Mouse (Mus musculus): ENCODE results near the gene Trp53i13. TPM values are rescaled to one million over a fixed set of nuclear protein-coding genes. Genes with fewer than 3 reads are reported as not detected.

Trp53i13 gene
- total and polyA plus RNA-seq, 2 experiments from 2014 or later = 7.5 to 11.5 TPM

GRCm38 (mm10) chr11:77485229-77485628, 30.6 kb downstream of the Trp53i13 start:
- Histone ChIP-seq H3K27me3 (ENCODE audit: insufficient read depth, low read length) (no peaks in the 10 kb centered on the region), H3K4me1 (ENCODE audit: insufficient read depth, low read length) (peaks cover 28% of the 10 kb centered on the region; the same call in 1 of the 2 replicates), H3K36me3 (ENCODE audit: insufficient read depth, low read length) (no peaks in the 10 kb centered on the region), H3K27ac (ENCODE audit: low read depth, low read length) (no peak overlapping the region), H3K4me2 (ENCODE audit: low read depth, low read length, poor library complexity, severe bottlenecking) (0 out of 2 replicates have a peak overlapping the region, but pooled peaks have one; percentile 6), H3K9ac (replicated peaks; ENCODE audit: low read length, poor library complexity, severe bottlenecking) (no peak overlapping the region), H3K4me3 (ENCODE audit: low read depth, low read length) (no peak overlapping the region), H3K9me3 (ENCODE audit: low read length) (no peaks in the 10 kb centered on the region)
- no peak for TF ChIP-seq CTCF (IDR thresholded peaks at IDR 0.05)
- WGBS = 46% methylated on average over 6 of the region's 6 CpGs
- DNase-seq (ENCODE audit: low spot score) = peak; percentile 56
- ATAC-seq (ENCODE audit: low FRiP score) = no peak

GRCm38 (mm10) chr11:77483510-77484255, 32.1 kb downstream of the Trp53i13 start:
- Histone ChIP-seq H3K4me2 (ENCODE audit: low read depth, low read length, poor library complexity, severe bottlenecking) (no peak overlapping the region), H3K9ac (replicated peaks; ENCODE audit: low read length, poor library complexity, severe bottlenecking) (no peak overlapping the region), H3K27me3 (ENCODE audit: insufficient read depth, low read length) (no peaks in the 10 kb centered on the region), H3K27ac (ENCODE audit: low read depth, low read length) (no peak overlapping the region), H3K36me3 (ENCODE audit: insufficient read depth, low read length) (no peaks in the 10 kb centered on the region), H3K4me1 (ENCODE audit: insufficient read depth, low read length) (peaks cover 28% of the 10 kb centered on the region; the same call in 1 of the 2 replicates), H3K9me3 (ENCODE audit: low read length) (no peaks in the 10 kb centered on the region), H3K4me3 (ENCODE audit: low read depth, low read length) (no peak overlapping the region)
- WGBS = 76% methylated on average over 11 of the region's 11 CpGs
- TF ChIP-seq CTCF (IDR thresholded peaks at IDR 0.05) = no peak
- DNase-seq (ENCODE audit: low spot score) = no peak
- ATAC-seq (ENCODE audit: low FRiP score) = no peak

GRCm38 (mm10) chr11:77483043-77483442, 32.7 kb downstream of the Trp53i13 start:
- 78% methylated on average over 3 of the region's 3 CpGs for WGBS

GRCm38 (mm10) chr11:77476895-77477294, 38.9 kb downstream of the Trp53i13 start:
- TF ChIP-seq CTCF (IDR thresholded peaks at IDR 0.05) = no peak
- Histone ChIP-seq H3K36me3 (ENCODE audit: insufficient read depth, low read length) (peaks cover 28% of the 10 kb centered on the region), H3K4me2 (ENCODE audit: low read depth, low read length, poor library complexity, severe bottlenecking) (no peak overlapping the region), H3K4me3 (ENCODE audit: low read depth, low read length) (no peak overlapping the region), H3K27me3 (ENCODE audit: insufficient read depth, low read length) (no peaks in the 10 kb centered on the region), H3K9ac (replicated peaks; ENCODE audit: low read length, poor library complexity, severe bottlenecking) (no peak overlapping the region), H3K27ac (ENCODE audit: low read depth, low read length) (no peak overlapping the region), H3K4me1 (ENCODE audit: insufficient read depth, low read length) (no peaks in the 10 kb centered on the region; the same call in 1 of the 2 replicates), H3K9me3 (ENCODE audit: low read length) (no peaks in the 10 kb centered on the region)
- 92% methylated on average over 6 of the region's 6 CpGs for WGBS
- ATAC-seq (ENCODE audit: low FRiP score) (no peak), DNase-seq (ENCODE audit: low spot score) (no peak)

More at GRCm38 (mm10) chr11:77483043-77483442, 32.7 kb downstream of the Trp53i13 start:
- DNase-seq (ENCODE audit: low spot score) (no peak), ATAC-seq (ENCODE audit: low FRiP score) (no peak)
- Histone ChIP-seq H3K36me3 (ENCODE audit: insufficient read depth, low read length) (no peaks in the 10 kb centered on the region), H3K9me3 (ENCODE audit: low read length) (no peaks in the 10 kb centered on the region), H3K27me3 (ENCODE audit: insufficient read depth, low read length) (no peaks in the 10 kb centered on the region), H3K4me1 (ENCODE audit: insufficient read depth, low read length) (peaks cover 27% of the 10 kb centered on the region; the same call in 1 of the 2 replicates), H3K4me3 (ENCODE audit: low read depth, low read length) (no peak overlapping the region), H3K27ac (ENCODE audit: low read depth, low read length) (no peak overlapping the region), H3K4me2 (ENCODE audit: low read depth, low read length, poor library complexity, severe bottlenecking) (no peak overlapping the region), H3K9ac (replicated peaks; ENCODE audit: low read length, poor library complexity, severe bottlenecking) (no peak overlapping the region)
- TF ChIP-seq CTCF (IDR thresholded peaks at IDR 0.05) = no peak

- Histone ChIP-seq H3K4me1 (ENCODE audit: insufficient read depth, low read length) (no peaks in the 10 kb centered on the region), H3K4me3 (ENCODE audit: low read depth, low read length) (no peak overlapping the region), H3K4me2 (ENCODE audit: low read depth, low read length, poor library complexity, severe bottlenecking) (no peak overlapping the region), H3K36me3 (ENCODE audit: insufficient read depth, low read length) (peaks cover 35% of the 10 kb centered on the region), H3K9ac (replicated peaks; ENCODE audit: low read length, poor library complexity, severe bottlenecking) (no peak overlapping the region), H3K27me3 (ENCODE audit: insufficient read depth, low read length) (no peaks in the 10 kb centered on the region), H3K27ac (ENCODE audit: low read depth, low read length) (no peak overlapping the region), H3K9me3 (ENCODE audit: low read length) (no peaks in the 10 kb centered on the region)
- no peak for DNase-seq (ENCODE audit: low spot score)
- 93% methylated on average over 14 of the region's 14 CpGs for WGBS
- TF ChIP-seq CTCF (IDR thresholded peaks at IDR 0.05) = no peak
- no peak for ATAC-seq (ENCODE audit: low FRiP score)
Observed at GRCm38 (mm10) chr11:77476216-77476615, 39.6 kb downstream of the Trp53i13 start.

GRCm38 (mm10) chr11:77472775-77473174, 43.0 kb downstream of the Trp53i13 start:
- Histone ChIP-seq H3K27me3 (ENCODE audit: insufficient read depth, low read length) (peaks cover 4% of the 10 kb centered on the region; the same call in 1 of the 2 replicates), H3K4me1 (ENCODE audit: insufficient read depth, low read length) (0 out of 2 replicates have a peak, but pooled peaks cover under 1% of the 10 kb centered on the region), H3K36me3 (ENCODE audit: insufficient read depth, low read length) (peaks cover 40% of the 10 kb centered on the region), H3K9me3 (ENCODE audit: low read length) (no peaks in the 10 kb centered on the region), H3K4me3 (ENCODE audit: low read depth, low read length) (no peak overlapping the region), H3K27ac (ENCODE audit: low read depth, low read length) (no peak overlapping the region), H3K4me2 (ENCODE audit: low read depth, low read length, poor library complexity, severe bottlenecking) (no peak overlapping the region), H3K9ac (replicated peaks; ENCODE audit: low read length, poor library complexity, severe bottlenecking) (no peak overlapping the region)
- DNase-seq (ENCODE audit: low spot score) = no peak
- 92% methylated on average over 16 of the region's 16 CpGs for WGBS
- ATAC-seq (ENCODE audit: low FRiP score) = no peak
- no peak for TF ChIP-seq CTCF (IDR thresholded peaks at IDR 0.05)

Data from midbrain, postnatal 0 days (tissue).